Mouse (Mus musculus): ENCODE results near the gene Olfr448.

The Olfr448 gene

GRCm38 (mm10) chr6:42890141-42890540 lies at the start of gene Olfr448:
Olfr448 (plus strand) TSS chr6:42890441.
- no peak for DNase-seq (ENCODE audit: low read depth, low spot score)

- peak; percentile 49 for DNase-seq (ENCODE audit: low read depth, low spot score)
Observed at GRCm38 (mm10) chr6:42860222-42860819, 29.9 kb upstream of the Olfr448 start.

DNA sequence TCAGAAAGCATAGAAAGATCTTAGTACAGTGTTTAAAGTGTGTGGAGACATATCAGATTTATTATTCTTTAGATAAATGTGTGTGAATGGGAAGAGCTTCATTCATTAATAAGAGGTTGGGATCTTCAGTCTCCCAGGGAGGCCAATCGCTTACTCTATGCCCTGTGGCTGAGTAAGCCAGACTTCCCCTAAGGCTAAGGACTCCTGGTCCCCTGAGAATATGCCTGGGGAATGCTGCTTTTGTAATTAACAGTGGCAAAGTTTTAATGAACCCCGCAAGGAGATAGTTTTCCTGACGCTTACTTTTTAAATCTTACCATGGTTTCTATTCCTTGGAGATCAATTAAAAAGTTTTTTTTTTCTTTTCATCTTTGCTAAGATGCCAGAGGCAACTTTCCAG lies 20.5 kb upstream of the Olfr448 start:
- no peak for DNase-seq (ENCODE audit: low read depth, low spot score)

GRCm38 (mm10) chr6:42876323-42876722 lies 13.9 kb upstream of the Olfr448 start:
- DNase-seq (ENCODE audit: low read depth, low spot score) = no peak

DNA sequence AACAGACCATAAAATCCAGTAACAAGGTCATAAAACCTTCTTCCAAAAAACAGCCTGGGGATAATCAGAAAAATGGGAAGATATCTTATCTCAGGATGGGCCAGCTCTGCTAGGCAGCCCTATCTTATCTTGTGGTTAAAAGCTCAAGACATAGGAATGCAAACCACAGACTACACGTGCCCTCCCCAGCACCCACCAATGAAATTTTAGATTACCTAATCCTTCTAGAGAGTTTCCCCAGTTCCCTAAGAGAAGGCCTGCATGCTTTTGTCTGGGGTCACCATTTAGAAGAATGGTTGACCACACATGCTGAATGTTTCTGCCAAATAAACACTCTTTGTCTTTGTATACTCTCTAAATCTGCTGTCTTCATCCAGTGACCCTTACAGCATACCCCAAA lies 10.1 kb downstream of the Olfr448 start:
- no peak for DNase-seq (ENCODE audit: low read depth, low spot score)

DNA sequence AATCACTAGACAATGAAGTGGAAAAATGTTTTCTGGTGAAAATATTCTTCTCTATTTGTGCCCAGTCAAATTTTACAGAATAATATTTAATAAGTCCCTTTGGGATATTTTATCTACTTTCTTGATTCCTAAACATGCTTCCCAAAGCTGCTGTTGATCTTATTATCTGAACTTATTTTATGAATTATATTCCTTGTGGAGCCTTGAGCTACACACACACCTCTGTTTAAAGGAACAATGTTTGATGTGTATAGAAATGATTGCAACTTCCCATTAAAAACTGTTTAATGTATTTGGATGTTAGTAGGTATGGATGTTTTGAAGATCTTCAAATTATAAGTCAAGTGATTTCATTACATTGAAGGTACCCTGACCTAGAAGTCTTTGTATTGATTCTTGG lies 18.3 kb downstream of the Olfr448 start, which contains the start of gene Olfr447:
Gene Olfr447, plus strand, starts transcription at position 301 of the 400 bp plus-strand sequence.
- no peak for DNase-seq (ENCODE audit: low read depth, low spot score)

- no peak for DNase-seq (ENCODE audit: low read depth, low spot score)
Observed at GRCm38 (mm10) chr6:42921077-42921476, 30.8 kb downstream of the Olfr448 start, which contains the start of gene Olfr446. Olfr446 (plus strand) TSS chr6:42921377.
